Mouse (Mus musculus) heart, adult 2 months (tissue): ENCODE measurements around the gene Dnaja3.

Experiments used
- CTCF ChIP-seq: fragments of 200-600 bp; IDR thresholded peaks from 2 replicates; pipeline ENCODE4 v1.8.1; 2022; ENCODE audit warnings: antibody characterized with exemption, mild to moderate bottlenecking, moderate library complexity
- EP300 ChIP-seq: fragments of 200-500 bp; IDR thresholded peaks from 2 replicates; pipeline ENCODE4 v1.6.1; 2011; ENCODE audit warnings: low read depth, low read length, control low read depth; ENCODE audit not compliant: insufficient read depth
- POLR2A ChIP-seq: fragments of 200-500 bp; IDR thresholded peaks from 2 replicates; pipeline ENCODE4 v1.6.1; 2011; ENCODE audit warnings: mild to moderate bottlenecking, low read depth, low read length, control low read depth; ENCODE audit not compliant: insufficient read depth

- TF ChIP-seq POLR2A (no peak), CTCF (peak; percentile 59), EP300 (no peak)
Measured at GRCm38 (mm10) chr16:4655251-4655734, 15.5 kb downstream of the Dnaja3 start.
